Mouse (Mus musculus) forebrain, postnatal 0 days (tissue): Measurements from ENCODE around the gene Pank2. TPM values are rescaled to one million over a fixed set of nuclear protein-coding genes. Genes with fewer than 3 reads are reported as not detected.

ENCODE experiments used
- ATAC-seq: fragments of 200-750 bp; cut with Nextera tagmentation; 2 replicates; pipeline ENCODE4 v1.8.0; 2017; ENCODE audit warnings: mild to moderate bottlenecking, moderate library complexity
- DNase-seq: peaks from one replicate; pipeline ENCODE4 v3.0.0-alpha.2; 2015
- H3K27ac ChIP-seq: fragments of 300-500 bp; sonication (generic); 2 replicates; pipeline ENCODE4 v1.5.1; 2014; ENCODE audit warnings: low read depth, mild to moderate bottlenecking, antibody characterized with exemption, low read length, moderate library complexity, mixed read lengths
- H3K27me3 ChIP-seq: fragments of 300-500 bp; sonication (generic); 2 replicates; pipeline ENCODE4 v1.6.1; 2014; ENCODE audit warnings: mild to moderate bottlenecking, low read length, mixed read lengths; ENCODE audit not compliant: insufficient read depth
- H3K36me3 ChIP-seq: fragments of 300-500 bp; sonication (generic); 2 replicates; pipeline ENCODE4 v1.6.1; 2014; ENCODE audit warnings: mild to moderate bottlenecking, moderate library complexity; ENCODE audit not compliant: insufficient read depth
- H3K4me1 ChIP-seq: fragments of 300-500 bp; sonication (generic); 2 replicates; pipeline ENCODE4 v1.6.1; 2014; ENCODE audit warnings: antibody characterized with exemption; ENCODE audit not compliant: insufficient read depth
- H3K4me2 ChIP-seq: fragments of 300-500 bp; sonication (generic); 2 replicates; pipeline ENCODE4 v1.6.1; 2014; ENCODE audit warnings: low read depth, mild to moderate bottlenecking, moderate library complexity
- H3K4me3 ChIP-seq: fragments of 300-500 bp; sonication (generic); 2 replicates; pipeline ENCODE4 v1.5.1; 2014; ENCODE audit warnings: low read depth, low read length, mixed read lengths
- H3K9ac ChIP-seq: fragments of 300-500 bp; sonication (generic); 2 replicates; pipeline ENCODE4 v1.6.1; 2014; ENCODE audit warnings: mild to moderate bottlenecking
- H3K9me3 ChIP-seq: fragments of 300-500 bp; sonication (generic); 2 replicates; pipeline ENCODE4 v1.6.1; 2016; ENCODE audit warnings: low read length
- CTCF ChIP-seq: sonication (generic); IDR thresholded peaks from 2 replicates; pipeline ENCODE4 v1.5.1; 2016; ENCODE audit warnings: antibody characterized with exemption, control low read depth, low read depth
- WGBS: fragments of 180-500 bp; shearing (Covaris S2); extraction: QIAGEN DNeasy Blood & Tissue Kit; methylation state at CpG from one replicate; pipeline ENCODE4 v1.1.7; 2014; 5-methylcytosine and 5-hydroxymethylcytosine counted together
- polyA plus RNA-seq: library from polyadenylated mRNA; unstranded; fragments of >200 nt; fragmentation: Nextera tagmentation; extraction: Ambion mirVana; gene quantifications from 2 replicates; pipeline ENCODE4 v1.2.1, GENCODE M21; 2015
- total RNA-seq: library from RNA; depleted of rRNA; stranded (reverse); fragments of >200 nt; gene quantifications from 2 replicates; pipeline ENCODE4 v1.2.3, GENCODE M21; 2014; rRNA removed

Pank2 gene
- total RNA-seq: 41.9 and 44.9 TPM in 2 replicates
- 28.6 and 33.5 TPM in 2 replicates for polyA plus RNA-seq

DNA sequence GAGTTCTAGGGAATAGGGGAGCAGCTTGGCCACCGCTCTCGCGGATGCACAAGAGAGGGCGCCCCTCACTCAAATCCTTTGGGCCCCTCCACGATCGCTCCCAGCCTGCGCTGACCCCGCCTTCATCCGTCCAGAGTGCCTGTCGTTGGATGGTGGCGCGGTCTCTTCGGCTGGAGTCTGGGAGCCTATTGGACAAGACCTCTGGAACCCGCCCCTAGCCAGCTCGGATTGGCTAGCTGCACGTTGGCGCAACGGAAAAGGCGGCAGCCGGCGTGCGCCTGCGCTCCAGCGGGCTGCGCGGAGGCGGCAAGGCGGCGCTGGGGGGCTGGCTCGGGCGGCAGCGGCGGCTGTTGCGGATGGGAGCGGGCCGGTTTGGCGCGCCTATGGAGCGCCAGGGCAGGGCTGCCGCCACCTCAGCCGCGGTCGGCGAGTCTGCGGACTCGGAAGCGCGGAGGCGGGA, at the start of gene Pank2:
TSS of gene Pank2 (plus strand) at position 283 of the 460 bp plus-strand sequence.
- H3K4me3 ChIP-seq: peak within 1 kb of the TSS; percentile 80
- peak within 1 kb of the TSS; percentile 86 for H3K9ac ChIP-seq
- no peaks in the 10 kb centered on the region for H3K9me3 ChIP-seq
- peak within 1 kb of the TSS; percentile 71 for H3K4me2 ChIP-seq
- 0 out of 2 replicates have a peak, but pooled peaks cover 3% of the 10 kb centered on the region for H3K4me1 ChIP-seq
- TF ChIP-seq CTCF: peak; percentile 64
- peak within 1 kb of the TSS; percentile 97 for H3K27ac ChIP-seq
- H3K36me3 ChIP-seq: no peaks in the 10 kb centered on the region
- no peaks in the 10 kb centered on the region for H3K27me3 ChIP-seq
- WGBS: under 1% methylated on average over 40 of the region's 49 CpGs
- DNase-seq (peak; percentile 99), ATAC-seq (peak; percentile 99)

DNA sequence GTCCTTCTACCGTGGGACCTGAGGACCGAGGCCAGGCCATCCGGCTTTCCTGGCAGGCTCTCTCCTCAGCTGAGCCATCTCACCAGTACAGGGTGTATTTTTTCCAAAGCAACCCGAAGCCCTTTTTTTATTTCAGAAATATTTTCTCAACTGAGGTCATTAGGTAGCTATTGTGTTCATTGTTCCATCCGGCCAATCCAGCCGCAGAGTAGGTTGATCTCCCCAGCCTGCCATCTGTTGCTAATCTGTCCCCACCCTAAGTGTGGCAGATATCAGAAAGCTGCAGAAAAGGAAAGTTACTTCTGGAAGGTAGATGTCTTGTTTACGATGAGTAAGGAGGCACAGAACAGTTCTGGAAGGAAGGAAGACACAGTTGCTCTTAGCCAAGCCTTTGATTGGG, 48.5 kb upstream of the Pank2 start:
- 80% methylated on average over 7 of the region's 7 CpGs for WGBS
- Histone ChIP-seq H3K9me3 (no peaks in the 10 kb centered on the region), H3K27ac (no peak overlapping the region), H3K4me2 (no peak overlapping the region), H3K27me3 (no peaks in the 10 kb centered on the region), H3K36me3 (peaks cover 11% of the 10 kb centered on the region; the same call in 1 of the 2 replicates), H3K4me3 (no peak overlapping the region), H3K4me1 (0 out of 2 replicates have a peak, but pooled peaks cover 9% of the 10 kb centered on the region), H3K9ac (no peak overlapping the region)
- DNase-seq (no peak), ATAC-seq (no peak)
- no peak for TF ChIP-seq CTCF

DNA sequence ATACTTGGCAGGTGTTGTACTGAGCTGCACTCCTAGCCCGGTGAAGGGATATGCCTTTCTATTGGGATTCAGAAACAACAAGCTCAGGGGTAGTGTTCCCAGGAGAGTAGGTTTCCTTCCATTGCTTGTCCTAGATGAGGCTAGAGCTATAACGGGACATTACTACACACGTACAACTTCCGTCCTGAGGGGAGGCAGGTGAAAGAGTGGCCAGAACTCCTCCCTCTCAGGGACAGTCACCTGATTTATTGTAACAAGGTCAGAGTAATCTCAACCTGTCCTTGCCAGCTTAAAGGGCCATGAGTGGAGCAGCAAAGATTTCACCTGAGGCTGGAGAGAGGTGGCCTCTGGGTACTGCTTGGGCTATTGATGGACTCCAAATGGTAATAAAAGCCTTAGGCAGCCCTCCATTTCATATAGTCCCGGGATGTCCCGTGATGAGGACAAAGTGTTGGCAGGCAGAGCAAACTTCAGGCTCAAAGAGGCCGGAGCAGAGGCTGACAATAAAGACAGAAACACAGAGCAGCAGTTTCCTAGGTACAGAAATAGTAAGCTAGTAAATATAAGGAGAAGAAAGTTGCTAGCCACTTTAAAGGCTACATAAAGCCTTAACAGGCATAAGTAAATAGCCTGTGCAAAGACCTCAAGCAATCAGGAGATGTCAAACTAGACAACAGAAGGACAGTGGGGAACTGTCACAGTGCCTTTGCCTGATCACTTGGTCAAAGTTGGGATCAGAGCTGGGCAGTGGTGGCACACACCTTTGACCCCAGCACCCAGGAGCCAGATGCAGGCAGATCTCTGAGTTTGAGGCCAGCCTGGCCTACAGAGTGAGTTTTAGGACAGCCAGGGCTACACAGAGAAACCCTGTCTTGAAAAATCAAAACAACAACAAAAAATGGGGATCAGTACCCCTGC, 46.1 kb upstream of the Pank2 start:
- Histone ChIP-seq H3K9ac (no peak overlapping the region), H3K4me1 (0 out of 2 replicates have a peak, but pooled peaks cover 2% of the 10 kb centered on the region), H3K4me2 (no peak overlapping the region), H3K9me3 (no peaks in the 10 kb centered on the region), H3K36me3 (peaks cover 11% of the 10 kb centered on the region; the same call in 1 of the 2 replicates), H3K27me3 (no peaks in the 10 kb centered on the region), H3K27ac (no peak overlapping the region), H3K4me3 (no peak overlapping the region)
- TF ChIP-seq CTCF: no peak
- 86% methylated on average over 7 of the region's 7 CpGs for WGBS
- ATAC-seq (no peak), DNase-seq (no peak)

DNA sequence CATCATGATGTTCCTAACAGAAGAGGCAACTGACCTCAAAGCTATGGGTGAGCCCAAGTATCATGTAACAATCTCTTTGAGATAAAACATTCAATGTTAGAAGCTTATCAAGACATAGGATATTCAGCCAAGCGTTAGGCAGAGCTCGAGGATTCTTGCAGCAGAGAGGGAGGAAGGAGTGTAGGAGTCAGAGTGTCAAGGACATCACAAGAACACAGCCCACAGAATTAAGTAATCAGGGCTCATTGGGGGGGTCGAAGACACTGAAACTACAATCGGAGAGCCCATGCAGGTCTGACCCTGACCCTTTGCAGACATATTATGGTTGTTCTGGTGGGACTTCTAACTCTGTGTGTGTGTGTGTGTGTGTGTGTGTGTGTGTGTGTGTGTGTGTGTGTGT, 42.3 kb upstream of the Pank2 start:
- Histone ChIP-seq H3K27ac (no peak overlapping the region), H3K4me2 (no peak overlapping the region), H3K4me1 (no peaks in the 10 kb centered on the region), H3K36me3 (no peaks in the 10 kb centered on the region), H3K4me3 (no peak overlapping the region), H3K9me3 (no peaks in the 10 kb centered on the region), H3K27me3 (no peaks in the 10 kb centered on the region), H3K9ac (no peak overlapping the region)
- ATAC-seq: no peak
- no peak for TF ChIP-seq CTCF
- no peak for DNase-seq
- 87% methylated on average over 4 of the region's 4 CpGs for WGBS

DNA sequence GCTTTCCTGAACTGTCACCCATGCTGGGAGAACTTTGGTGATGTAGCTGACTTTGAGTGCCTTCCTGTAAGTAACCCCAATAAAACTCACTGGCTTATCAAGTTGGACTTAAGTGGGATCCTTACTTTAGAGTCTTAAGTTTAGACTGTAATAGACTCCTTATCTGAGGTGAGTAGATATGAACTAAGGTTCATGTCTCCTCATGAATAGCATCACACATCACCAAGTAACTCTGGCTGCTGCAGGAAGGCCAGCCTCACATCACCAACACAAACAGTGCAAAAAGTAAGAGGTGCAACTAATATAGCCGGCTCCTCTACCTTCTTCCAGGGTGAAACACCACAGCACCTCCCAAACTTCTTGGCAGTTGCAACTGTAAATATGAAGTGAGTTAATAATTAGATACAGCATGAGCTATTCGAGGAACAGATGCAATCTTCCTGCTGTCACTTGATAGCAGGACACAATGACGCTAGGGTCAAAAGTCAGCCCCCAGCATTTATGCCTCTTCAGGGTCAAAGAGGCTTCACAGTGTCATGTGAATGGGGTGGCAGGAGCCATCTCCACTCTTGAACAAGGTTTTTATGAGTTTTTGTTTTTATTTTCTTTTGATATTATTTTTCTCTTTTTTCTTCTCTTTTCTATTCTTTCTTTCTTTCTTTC, 40.3 kb upstream of the Pank2 start:
- Histone ChIP-seq H3K4me1 (no peaks in the 10 kb centered on the region), H3K9ac (no peak overlapping the region), H3K4me3 (no peak overlapping the region), H3K9me3 (no peaks in the 10 kb centered on the region), H3K27me3 (no peaks in the 10 kb centered on the region), H3K4me2 (no peak overlapping the region), H3K36me3 (no peaks in the 10 kb centered on the region), H3K27ac (no peak overlapping the region)
- 86% methylated on average over 3 of the region's 3 CpGs for WGBS
- ATAC-seq: no peak
- DNase-seq: no peak
- TF ChIP-seq CTCF: no peak

DNA sequence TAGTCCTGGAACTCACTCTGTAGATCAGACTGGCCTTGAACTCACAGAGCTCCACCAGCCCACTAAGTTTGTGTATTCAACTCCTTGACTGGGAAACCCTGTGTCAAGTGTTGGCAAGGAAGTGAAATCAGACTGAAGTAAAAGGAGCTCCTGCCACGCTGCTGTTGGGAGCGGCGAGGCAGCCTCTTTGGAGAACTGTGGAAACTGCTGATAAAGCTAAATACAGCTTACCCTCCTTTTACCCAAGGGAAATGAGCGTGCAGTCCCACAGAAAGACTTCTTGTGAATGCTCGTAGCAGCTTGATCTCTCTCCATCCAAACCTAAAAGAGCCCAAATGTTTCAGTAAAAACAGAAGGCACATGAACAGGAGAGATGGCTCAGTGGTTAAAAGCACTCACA, 39.7 kb upstream of the Pank2 start:
- no peak overlapping the region for H3K27ac ChIP-seq
- WGBS: 55% methylated on average over 5 of the region's 5 CpGs
- H3K9me3 ChIP-seq: no peaks in the 10 kb centered on the region
- no peak overlapping the region for H3K9ac ChIP-seq
- DNase-seq: no peak
- no peak for TF ChIP-seq CTCF
- no peaks in the 10 kb centered on the region for H3K36me3 ChIP-seq
- H3K4me2 ChIP-seq: no peak overlapping the region
- H3K4me3 ChIP-seq: no peak overlapping the region
- no peaks in the 10 kb centered on the region for H3K4me1 ChIP-seq
- H3K27me3 ChIP-seq: no peaks in the 10 kb centered on the region
- no peak for ATAC-seq

DNA sequence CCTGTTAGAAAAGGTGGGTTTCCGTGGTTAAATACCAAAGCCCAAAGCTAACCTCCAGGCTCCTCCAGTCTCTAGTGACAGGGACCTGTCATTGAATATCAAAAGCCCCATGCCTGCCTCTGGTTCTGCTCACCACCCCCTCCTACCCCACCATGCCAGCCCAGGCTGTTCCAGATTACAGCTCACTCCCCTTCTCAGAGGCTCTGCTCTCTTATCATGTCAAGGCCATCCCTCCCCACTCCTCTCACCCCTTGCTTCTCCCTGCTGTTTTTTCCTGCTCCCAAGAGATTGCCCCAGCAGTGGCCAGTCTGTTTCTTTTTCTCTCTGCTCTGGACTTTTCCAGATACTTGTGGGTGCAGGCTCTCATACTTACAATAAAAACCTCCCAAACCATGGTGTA, 38.7 kb upstream of the Pank2 start:
- DNase-seq (no peak), ATAC-seq (no peak)
- no peaks in the 10 kb centered on the region for H3K27me3 ChIP-seq
- no peaks in the 10 kb centered on the region for H3K36me3 ChIP-seq
- H3K9me3 ChIP-seq: no peaks in the 10 kb centered on the region
- no peak overlapping the region for H3K9ac ChIP-seq
- no peak overlapping the region for H3K27ac ChIP-seq
- no peak overlapping the region for H3K4me2 ChIP-seq
- H3K4me1 ChIP-seq: no peaks in the 10 kb centered on the region
- WGBS: 78% methylated on average over 1 of the region's 1 CpGs
- no peak for TF ChIP-seq CTCF
- H3K4me3 ChIP-seq: no peak overlapping the region
